Mouse (Mus musculus) embryonic facial prominence, embryonic 11.5 days (tissue): Measurements from ENCODE around the gene Nelfb. TPM values are rescaled to one million over a fixed set of nuclear protein-coding genes. Genes with fewer than 3 reads are reported as not detected.

ENCODE experiments used
- ATAC-seq: fragments of 200-750 bp; cut with Nextera tagmentation; replicated peaks from 2 replicates; pipeline ENCODE4 v1.8.0; 2017; ENCODE audit warnings: low read depth; ENCODE audit not compliant: insufficient number of reproducible peaks, low FRiP score, low TSS enrichment
- DNase-seq: peaks from one replicate; pipeline ENCODE4 v3.0.0-alpha.2; 2015; ENCODE audit warnings: low spot score
- H3K27ac ChIP-seq: fragments of 300-500 bp; sonication (generic); replicated peaks from 2 replicates; pipeline ENCODE4 v1.5.1; 2014; ENCODE audit warnings: mild to moderate bottlenecking, low read depth, low read length, control low read depth
- H3K27me3 ChIP-seq: fragments of 300-500 bp; sonication (generic); 2 replicates; pipeline ENCODE4 v1.6.1; 2014; ENCODE audit warnings: mild to moderate bottlenecking, low read length, moderate library complexity, mixed read lengths; ENCODE audit not compliant: control insufficient read depth, insufficient read depth
- H3K36me3 ChIP-seq: fragments of 300-500 bp; sonication (generic); replicated peaks from 2 replicates; pipeline ENCODE4 v1.6.1; 2014; ENCODE audit warnings: low read depth, mild to moderate bottlenecking, low read length, moderate library complexity, mixed read lengths; ENCODE audit not compliant: control insufficient read depth, insufficient read depth
- H3K4me1 ChIP-seq: fragments of 300-500 bp; sonication (generic); 2 replicates; pipeline ENCODE4 v1.6.1; 2014; ENCODE audit warnings: low read length, mixed read lengths; ENCODE audit not compliant: control insufficient read depth, insufficient read depth
- H3K4me2 ChIP-seq: fragments of 300-500 bp; sonication (generic); 2 replicates; pipeline ENCODE4 v1.6.1; 2014; ENCODE audit warnings: low read depth, mild to moderate bottlenecking, control low read depth, low read length, moderate library complexity
- H3K4me3 ChIP-seq: fragments of 300-500 bp; sonication (generic); 2 replicates; pipeline ENCODE4 v1.5.1; 2014; ENCODE audit warnings: low read depth, low read length, control low read depth
- H3K9ac ChIP-seq: fragments of 300-500 bp; sonication (generic); replicated peaks from 2 replicates; pipeline ENCODE4 v1.6.1; 2014; ENCODE audit warnings: mild to moderate bottlenecking, control low read depth, low read length
- H3K9me3 ChIP-seq: fragments of 300-500 bp; sonication (generic); replicated peaks from 2 replicates; pipeline ENCODE4 v1.6.1; 2016; ENCODE audit warnings: mild to moderate bottlenecking, low read length, inconsistent platforms, mixed read lengths; ENCODE audit not compliant: control insufficient read depth
- WGBS: fragments of 180-500 bp; shearing (Covaris S2); extraction: QIAGEN DNeasy Blood & Tissue Kit; methylation state at CpG from one replicate; pipeline ENCODE4 v1.1.7; 2014; 5-methylcytosine and 5-hydroxymethylcytosine counted together
- polyA plus RNA-seq: library from polyadenylated mRNA; unstranded; fragments of >200 nt; fragmentation: Nextera tagmentation; extraction: Ambion mirVana; gene quantifications from 2 replicates; pipeline ENCODE4 v1.2.1, GENCODE M21; 2014

The Nelfb gene
- polyA plus RNA-seq, 1 experiment from 2014 or later = 90.5 TPM

GRCm38 (mm10) chr2:25151280-25151956 lies 59.9 kb downstream of the Nelfb start:
- Histone ChIP-seq H3K9ac (no peak overlapping the region), H3K36me3 (no peaks in the 10 kb centered on the region), H3K27me3 (no peaks in the 10 kb centered on the region), H3K9me3 (no peaks in the 10 kb centered on the region), H3K4me2 (no peak overlapping the region), H3K27ac (no peak overlapping the region), H3K4me1 (no peaks in the 10 kb centered on the region), H3K4me3 (no peak overlapping the region)
- ATAC-seq (no peak), DNase-seq (no peak)
- 71% methylated on average over 4 of the region's 4 CpGs for WGBS

Other genes starting within 250 kb of the Nelfb start
- gene Dph7, start 249.1 kb downstream of the Nelfb start, polyA plus RNA-seq = 33.4 and 33.8 TPM in 2 replicates
- gene Mrpl41, start 236.4 kb downstream of the Nelfb start, polyA plus RNA-seq = 153 and 163 TPM in 2 replicates
- 4.7 and 6.2 TPM in 2 replicates for gene Pnpla7, start 235.5 kb downstream of the Nelfb start, polyA plus RNA-seq
- gene Nsmf, start 157.1 kb downstream of the Nelfb start, polyA plus RNA-seq = 29.5 and 36.2 TPM in 2 replicates
- not detected in 2 replicates for gene Entpd8, start 131.2 kb downstream of the Nelfb start, polyA plus RNA-seq
- 0.13 TPM in 1 of 2 replicates, not detected in the other for gene Noxa1, start 116.3 kb downstream of the Nelfb start, polyA plus RNA-seq
- gene Nrarp, start 30.7 kb downstream of the Nelfb start, polyA plus RNA-seq = 16.8 and 17.0 TPM in 2 replicates
- gene Tor4a, start 14.6 kb downstream of the Nelfb start, polyA plus RNA-seq = 1.9 and 2.6 TPM in 2 replicates
- gene Stpg3, start 3.1 kb upstream of the Nelfb start, polyA plus RNA-seq = not detected in 2 replicates
- 1.4 TPM in 1 of 2 replicates, not detected in the other for gene Fam166a, start 7.3 kb upstream of the Nelfb start, polyA plus RNA-seq
- 456 and 490 TPM in 2 replicates for gene Tubb4b, start 13.2 kb upstream of the Nelfb start, polyA plus RNA-seq
- not detected in 2 replicates for gene Slc34a3, start 22.9 kb upstream of the Nelfb start, polyA plus RNA-seq
- not detected in 2 replicates for gene Rnf224, start 25.3 kb upstream of the Nelfb start, polyA plus RNA-seq
- gene Rnf208, start 30.8 kb upstream of the Nelfb start, polyA plus RNA-seq = 7.4 and 10.4 TPM in 2 replicates
- gene Cysrt1, start 31.0 kb upstream of the Nelfb start, polyA plus RNA-seq = 0.50 TPM in 1 of 2 replicates, not detected in the other
- gene AL732309.1, start 35.4 kb upstream of the Nelfb start, polyA plus RNA-seq = 3.3 and 4.2 TPM in 2 replicates
- gene Tmem203, start 44.0 kb upstream of the Nelfb start, polyA plus RNA-seq = 12.8 and 13.3 TPM in 2 replicates
- gene Tprn, start 51.1 kb upstream of the Nelfb start, polyA plus RNA-seq = 4.3 and 4.9 TPM in 2 replicates
- gene Ssna1, start 60.9 kb upstream of the Nelfb start, polyA plus RNA-seq = 253 and 254 TPM in 2 replicates
- 111 and 113 TPM in 2 replicates for gene Anapc2, start 61.0 kb upstream of the Nelfb start, polyA plus RNA-seq
- gene Tmem210, start 76.7 kb upstream of the Nelfb start, polyA plus RNA-seq = not detected in 2 replicates
- gene Lrrc26, start 78.4 kb upstream of the Nelfb start, polyA plus RNA-seq = not detected in 2 replicates
- gene Grin1, start 107.7 kb upstream of the Nelfb start, polyA plus RNA-seq = 1.6 TPM in 2 replicates
- 87.2 and 92.7 TPM in 2 replicates for gene Man1b1, start 120.8 kb upstream of the Nelfb start, polyA plus RNA-seq
- gene Dpp7, start 144.9 kb upstream of the Nelfb start, polyA plus RNA-seq = 18.2 and 19.1 TPM in 2 replicates
- gene Uap1l1, start 154.2 kb upstream of the Nelfb start, polyA plus RNA-seq = 5.2 and 8.9 TPM in 2 replicates
- 39.1 and 43.2 TPM in 2 replicates for gene Sapcd2, start 160.8 kb upstream of the Nelfb start, polyA plus RNA-seq
- 0.10 and 0.28 TPM in 2 replicates for gene Entpd2, start 184.4 kb upstream of the Nelfb start, polyA plus RNA-seq
- gene Npdc1, start 187.9 kb upstream of the Nelfb start, polyA plus RNA-seq = 26.8 and 38.0 TPM in 2 replicates
- not detected in 2 replicates for gene Fut7, start 211.8 kb upstream of the Nelfb start, polyA plus RNA-seq
- gene Abca2, start 217.2 kb upstream of the Nelfb start, polyA plus RNA-seq = 2.2 TPM in 2 replicates
- 0.71 TPM in 1 of 2 replicates, not detected in the other for gene Clic3, start 245.3 kb upstream of the Nelfb start, polyA plus RNA-seq
- 12.4 and 14.3 TPM in 2 replicates for gene Paxx, start 249.6 kb upstream of the Nelfb start, polyA plus RNA-seq